Mouse (Mus musculus) frontal cortex, postnatal 14 days (tissue): Measurements from ENCODE around the gene Map2.
A peak's percentile ranks its signal among the peaks of the same experiment; 100 is the strongest.

ENCODE experiments used
- DNase-seq, 2 experiments: peaks; one replicate each; pipeline ENCODE4 v3.0.0; 2022; ENCODE audit warnings: low spot score in 2 of 2

The Map2 gene

GRCm38 (mm10) chr1:66299376-66299775 is 124.3 kb downstream of the Map2 start:
- no peak for DNase-seq

GRCm38 (mm10) chr1:66320378-66321135 is 145.5 kb downstream of the Map2 start:
- DNase-seq, result no peak

- no peak for DNase-seq
Observed at GRCm38 (mm10) chr1:66321136-66321502, 146.0 kb downstream of the Map2 start.

- peak; percentile 66 to 78 for DNase-seq
Observed at GRCm38 (mm10) chr1:66321631-66322142, 146.6 kb downstream of the Map2 start.

- peak; percentile 32 to 43 for DNase-seq
Observed at GRCm38 (mm10) chr1:66323461-66323860, 148.4 kb downstream of the Map2 start.

GRCm38 (mm10) chr1:66324951-66325350 is 149.9 kb downstream of the Map2 start:
- no peak for DNase-seq

- DNase-seq, result no peak
Observed at GRCm38 (mm10) chr1:66328996-66329395, 153.9 kb downstream of the Map2 start.

- DNase-seq, result no peak
Observed at GRCm38 (mm10) chr1:66329534-66329933, 154.5 kb downstream of the Map2 start.

- DNase-seq, result no peak
Observed at GRCm38 (mm10) chr1:66335724-66336284, 160.7 kb downstream of the Map2 start.

GRCm38 (mm10) chr1:66339213-66339612 is 164.1 kb downstream of the Map2 start:
- no peak for DNase-seq

GRCm38 (mm10) chr1:66348404-66349165 is 173.5 kb downstream of the Map2 start:
- no peak for DNase-seq

GRCm38 (mm10) chr1:66349166-66349835 is 174.2 kb downstream of the Map2 start:
- no peak for DNase-seq

GRCm38 (mm10) chr1:66351366-66351765 is 176.3 kb downstream of the Map2 start:
- DNase-seq, result no peak

GRCm38 (mm10) chr1:66361799-66362198 is 186.7 kb downstream of the Map2 start:
- no peak for DNase-seq

GRCm38 (mm10) chr1:66363285-66363684 is 188.2 kb downstream of the Map2 start:
- DNase-seq, result no peak

GRCm38 (mm10) chr1:66364386-66364785 is 189.3 kb downstream of the Map2 start:
- DNase-seq, result no peak

- no peak for DNase-seq
Observed at GRCm38 (mm10) chr1:66365600-66365999, 190.5 kb downstream of the Map2 start.

GRCm38 (mm10) chr1:66369486-66369885 is 194.4 kb downstream of the Map2 start:
- DNase-seq, result no peak

- DNase-seq, result no peak
Observed at GRCm38 (mm10) chr1:66371371-66371770, 196.3 kb downstream of the Map2 start.

- no peak for DNase-seq
Observed at GRCm38 (mm10) chr1:66386321-66386720, 211.2 kb downstream of the Map2 start.

- peak in 1 of 2 experiments; percentile 60 for DNase-seq
Observed at GRCm38 (mm10) chr1:66386751-66387452, 211.8 kb downstream of the Map2 start.
